Mouse (Mus musculus) olfactory bulb, adult 2 months (tissue): ENCODE measurements around the gene Gm9837. TPM values are rescaled to one million over a fixed set of nuclear protein-coding genes. Genes with fewer than 3 reads are reported as not detected.
A peak's percentile ranks its signal among the peaks of the same experiment; 100 is the strongest.
"Not testable (repeated sequence)": the region's sequence is repeated elsewhere in the genome, so short reads cannot be mapped to it uniquely, and the experiment has no call there.

Experiments
- H3K27ac ChIP-seq: fragments of 200-500 bp; 2 replicates; pipeline ENCODE4 v1.5.1; 2012; ENCODE audit warnings: low read depth, low read length; ENCODE audit not compliant: insufficient read depth
- H3K4me1 ChIP-seq: fragments of 200-500 bp; 2 replicates; pipeline ENCODE4 v1.6.1; 2012; ENCODE audit warnings: low read length; ENCODE audit not compliant: control insufficient read depth, insufficient read depth
- H3K4me3 ChIP-seq: fragments of 200-500 bp; 2 replicates; pipeline ENCODE4 v1.5.1; 2012; ENCODE audit warnings: mild to moderate bottlenecking, low read depth, low read length, moderate library complexity; ENCODE audit not compliant: insufficient read depth
- CTCF ChIP-seq: fragments of 200-500 bp; IDR thresholded peaks from 2 replicates; pipeline ENCODE4 v1.5.1; 2012; ENCODE audit warnings: low read depth, mild to moderate bottlenecking, low read length, moderate library complexity; ENCODE audit not compliant: insufficient read depth
- POLR2A ChIP-seq: fragments of 200-500 bp; IDR thresholded peaks from 2 replicates; pipeline ENCODE4 v1.6.1; 2012; ENCODE audit warnings: mild to moderate bottlenecking, low read depth, low read length, moderate library complexity; ENCODE audit not compliant: insufficient read depth
- WGBS: fragments of 180-500 bp; shearing (Covaris S2); methylation state at CpG from one replicate; pipeline ENCODE4 v1.1.7; 2018; 5-methylcytosine and 5-hydroxymethylcytosine counted together
- polyA plus RNA-seq: library from polyadenylated mRNA; stranded (reverse); fragments of >200 nt; gene quantifications from 2 replicates; pipeline ENCODE4 v1.2.4, GENCODE M21; 2012; ENCODE audit warnings: low replicate concordance; ENCODE audit not compliant: missing spikeins, insufficient read depth, insufficient read length

Gm9837 gene
- polyA plus RNA-seq, 1 experiment = not detected

- H3K4me3 ChIP-seq = peak within 1 kb of the TSS; percentile 86
- H3K4me1 ChIP-seq = peaks cover 2% of the 10 kb centered on the region; the same call in 1 of the 2 replicates
- peak within 1 kb of the TSS; percentile 92 for H3K27ac ChIP-seq
- under 1% methylated on average over 44 of the region's 44 CpGs for WGBS
- no peak for TF ChIP-seq CTCF
- TF ChIP-seq POLR2A = peak; percentile 82
Observed at GRCm38 (mm10) chr11:53430670-53431346, 39.5 kb downstream of the Gm9837 start, which contains the start of the genes Uqcrq and Gdf9. Gene Uqcrq (minus strand): TSS chr11:53430831. Gene Gdf9 (plus strand): TSS chr11:53431023.

DNA sequence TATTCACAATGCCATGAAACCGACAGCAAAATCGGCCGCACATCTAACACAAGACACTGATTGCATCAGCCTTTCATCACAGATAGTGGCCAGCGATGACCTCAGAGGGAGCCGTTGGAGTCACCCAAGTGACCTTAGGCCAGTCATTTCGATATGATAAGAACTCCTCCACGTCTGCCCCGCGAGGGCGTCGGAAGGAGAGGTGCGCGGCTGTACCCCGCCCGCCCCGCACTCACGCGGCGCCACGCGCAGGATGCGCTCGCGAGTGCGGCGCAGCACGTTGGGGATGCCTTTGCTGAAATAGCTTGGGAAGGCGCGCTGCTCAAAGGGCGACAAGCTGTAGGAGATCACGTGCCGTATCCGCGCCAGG lies 40.0 kb downstream of the Gm9837 start:
- Histone ChIP-seq H3K27ac (peak overlapping the region; percentile 92), H3K4me1 (peaks cover 5% of the 10 kb centered on the region; the same call in 1 of the 2 replicates), H3K4me3 (peak overlapping the region; percentile 86)
- TF ChIP-seq CTCF = no peak
- under 1% methylated on average over 34 of the region's 34 CpGs for WGBS

GRCm38 (mm10) chr11:53429182-53429581 lies 41.1 kb downstream of the Gm9837 start:
- no peak overlapping the region for H3K27ac ChIP-seq
- no peak for TF ChIP-seq POLR2A
- no peak for TF ChIP-seq CTCF
- no peak overlapping the region for H3K4me3 ChIP-seq
- peaks cover 6% of the 10 kb centered on the region; the same call in 1 of the 2 replicates for H3K4me1 ChIP-seq

DNA sequence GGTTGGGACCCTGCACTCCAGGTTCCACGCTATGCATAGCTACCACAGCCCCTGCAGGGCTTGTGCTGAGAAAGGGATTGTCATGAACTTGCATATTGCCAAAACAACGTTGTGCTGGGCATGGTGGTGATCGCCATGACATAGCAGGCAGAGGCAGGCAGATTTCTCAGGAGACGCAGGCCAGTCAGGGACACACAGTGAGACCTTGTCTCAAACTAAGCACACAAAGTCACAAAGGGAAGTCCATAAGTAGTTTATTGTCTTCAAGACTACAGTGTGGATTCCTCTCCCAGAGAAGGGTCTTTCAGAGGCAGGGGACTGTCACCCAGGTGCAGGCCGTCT lies 41.6 kb downstream of the Gm9837 start:
- Histone ChIP-seq H3K4me3 (no peak overlapping the region), H3K27ac (no peak overlapping the region), H3K4me1 (peaks cover 6% of the 10 kb centered on the region; the same call in 1 of the 2 replicates)
- no peak for TF ChIP-seq POLR2A
- TF ChIP-seq CTCF = no peak
- WGBS = 91% methylated on average over 5 of the region's 5 CpGs

DNA sequence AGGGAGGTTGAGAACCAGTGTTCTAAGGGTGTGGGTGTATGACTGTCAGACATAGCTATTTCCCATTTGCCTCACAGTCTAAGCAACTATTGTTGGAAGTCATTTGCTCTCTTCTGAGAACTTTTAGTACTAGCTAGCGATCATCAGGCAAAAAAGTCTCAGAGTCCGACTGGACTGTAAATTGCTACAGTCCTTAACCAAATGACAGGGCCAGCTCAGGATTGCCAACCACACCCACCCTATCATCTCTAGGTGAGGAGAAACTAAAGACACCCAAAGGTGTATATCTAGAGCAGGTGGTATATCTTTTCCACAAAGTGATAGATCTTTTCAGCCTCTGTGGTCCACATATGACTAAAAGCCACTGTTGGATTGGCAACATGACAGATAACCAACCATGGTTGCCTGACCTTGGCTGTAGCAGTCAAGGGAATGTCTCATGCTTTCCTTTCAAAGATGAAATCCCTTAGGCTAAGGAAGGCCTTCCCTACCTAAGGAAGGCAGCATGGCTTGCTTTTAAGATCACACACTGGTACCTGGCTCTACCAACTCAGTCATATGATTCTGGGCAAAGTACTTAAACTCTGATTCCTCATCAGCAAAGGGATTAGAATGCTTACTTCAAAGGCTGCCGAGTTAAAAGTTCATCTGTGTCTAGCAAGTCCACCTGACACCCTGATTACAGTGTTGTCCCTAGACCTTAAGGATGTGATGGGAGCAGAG lies 42.1 kb downstream of the Gm9837 start:
- TF ChIP-seq POLR2A (no peak), CTCF (no peak)
- WGBS = 74% methylated on average over 3 of the region's 3 CpGs
- no peak overlapping the region for H3K27ac ChIP-seq
- no peak overlapping the region for H3K4me3 ChIP-seq
- peaks cover 6% of the 10 kb centered on the region; the same call in 1 of the 2 replicates for H3K4me1 ChIP-seq

DNA sequence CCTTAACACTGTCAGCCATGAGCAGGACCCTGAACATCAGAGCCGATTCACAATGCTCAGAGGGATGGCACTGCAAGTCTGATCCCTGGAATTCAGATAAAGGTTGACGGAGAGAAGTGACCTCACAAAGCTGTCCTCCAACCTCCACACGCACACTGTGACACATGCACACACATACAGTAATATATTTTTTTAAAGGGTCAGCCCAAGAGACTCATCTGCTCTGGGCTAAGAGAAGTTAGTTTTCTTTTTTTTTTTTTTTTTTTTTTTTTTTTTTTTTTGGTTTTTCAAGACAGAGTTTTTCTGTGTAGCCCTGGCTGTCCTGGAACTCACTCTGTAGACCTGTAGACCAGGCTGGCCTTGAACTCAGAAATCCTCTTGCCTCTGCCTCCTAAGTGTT lies 43.4 kb downstream of the Gm9837 start:
- 82% methylated on average over 3 of the region's 3 CpGs for WGBS
- not testable (repeated sequence) for H3K4me1 ChIP-seq, H3K4me3 ChIP-seq

GRCm38 (mm10) chr11:53425711-53426255 lies 44.5 kb downstream of the Gm9837 start:
- 81% methylated on average over 6 of the region's 6 CpGs for WGBS
- Histone ChIP-seq H3K4me1 (peaks cover 6% of the 10 kb centered on the region; the same call in 1 of the 2 replicates), H3K27ac (no peak overlapping the region), H3K4me3 (no peak overlapping the region)
- TF ChIP-seq CTCF (no peak), POLR2A (no peak)

More for the DNA sequence above, 43.4 kb downstream of the Gm9837 start:
- not testable (repeated sequence) for H3K27ac ChIP-seq

- Histone ChIP-seq H3K27ac (no peak overlapping the region), H3K4me3 (no peak overlapping the region), H3K4me1 (peaks cover 6% of the 10 kb centered on the region; the same call in 1 of the 2 replicates)
- 32% methylated on average over 3 of the region's 3 CpGs for WGBS
- TF ChIP-seq CTCF = no peak
- no peak for TF ChIP-seq POLR2A
Observed at GRCm38 (mm10) chr11:53425251-53425650, 45.0 kb downstream of the Gm9837 start.

DNA sequence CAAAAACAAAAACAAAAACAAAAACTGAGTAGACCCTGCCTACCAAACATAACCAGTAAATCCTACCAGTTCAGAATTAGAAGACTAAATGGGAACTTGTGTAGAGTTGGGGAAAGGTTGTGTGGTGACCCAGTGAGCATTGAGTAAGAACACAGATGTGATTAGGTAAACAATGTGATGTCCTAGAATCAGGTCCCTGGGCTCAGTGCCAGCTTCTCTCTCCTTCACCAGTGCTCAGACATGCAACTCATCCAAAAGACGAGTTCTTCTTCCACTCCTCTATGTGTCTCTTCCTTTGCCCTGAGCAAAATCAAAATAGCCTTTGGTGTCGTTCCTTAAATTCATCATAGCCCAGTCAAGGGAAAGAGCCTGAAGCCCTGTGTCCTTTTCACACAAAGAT lies 45.5 kb downstream of the Gm9837 start:
- no peak overlapping the region for H3K27ac ChIP-seq
- WGBS = 43% methylated on average over 2 of the region's 2 CpGs

More for the DNA sequence above, 45.5 kb downstream of the Gm9837 start:
- no peak overlapping the region for H3K4me3 ChIP-seq
- H3K4me1 ChIP-seq = peaks cover 6% of the 10 kb centered on the region; the same call in 1 of the 2 replicates
- no peak for TF ChIP-seq POLR2A
- no peak for TF ChIP-seq CTCF
